Comparison of ENCODE assay signal across 17 mouse cellular contexts in genomic region chr1:132964691-132965090, GRCm38 (mm10).
DNase-seq lines count a peak whose midpoint lies in the region; ATAC-seq and TF ChIP-seq lines count a peak whose summit lies in the region.
"Had no signal": no experiment of that assay in that cellular context is flagged by ENCODE, and none has a peak within 500 bp of the region (broad histone marks: within the 10 kb centered on the region; RNA-seq: fewer than 3 reads in every experiment).

No protein-coding gene starts in this region.

- 27% methylated on average over 4 of the region's 4 CpGs for WGBS in heart, embryonic 12.5 days
- WGBS in heart, embryonic 10.5 days = 50% methylated on average over 4 of the region's 4 CpGs

- no peak overlapping the region for H3K27ac ChIP-seq in heart, embryonic 12.5 days (ENCODE audit: poor library complexity, severe bottlenecking)
- H3K27ac ChIP-seq in heart, embryonic 10.5 days = no peak overlapping the region
- no peak overlapping the region for H3K27ac ChIP-seq in MEL (ENCODE audit: control insufficient read depth, low read depth, low read length)

- no peak for TF ChIP-seq POLR2A in MEL (IDR thresholded peaks at IDR 0.05; ENCODE audit: control insufficient read depth in 1 of 2, insufficient read depth in 1 of 2, low read depth in 1 of 2, low read length in 2 of 2, poor library complexity in 1 of 2)

- no peak overlapping the region for H3K4me3 ChIP-seq in heart, embryonic 12.5 days
- no peak overlapping the region for H3K4me3 ChIP-seq in heart, embryonic 10.5 days
- no peak overlapping the region for H3K4me3 ChIP-seq in MEL (ENCODE audit: control insufficient read depth in 1 of 2, insufficient read depth in 1 of 2, low read depth in 2 of 2, low read length in 2 of 2)

- H3K79me2 ChIP-seq in MEL (ENCODE audit: control insufficient read depth, insufficient read depth, low read length, poor library complexity) = no peaks in the 10 kb centered on the region

- no peak for ATAC-seq in heart, embryonic 12.5 days (ENCODE audit: insufficient number of reproducible peaks, low FRiP score)
- ATAC-seq: activated CD4-positive, CD25-positive, alpha-beta regulatory T cell, adult 4 months; CD4-positive, CD25-positive, alpha-beta regulatory T cell, adult 4 months; Patski had no signal

- no peak for TF ChIP-seq CTCF in MEL (IDR thresholded peaks at IDR 0.05 in 2 of 3, conservative IDR thresholded peaks at IDR 0.05 in 1 of 3; ENCODE audit: control insufficient read depth in 1 of 3, insufficient read depth in 1 of 3, low read depth in 2 of 3, low read length in 3 of 3, poor library complexity in 1 of 3, severe bottlenecking in 1 of 3)

- no peak for TF ChIP-seq EP300 in MEL (IDR thresholded peaks at IDR 0.05; ENCODE audit: low read depth in 1 of 2, low read length in 2 of 2)

- H3K27me3 ChIP-seq in heart, embryonic 12.5 days (replicated peaks) = 0 out of 2 replicates have a peak, but pooled peaks cover 3% of the 10 kb centered on the region
- no peaks in the 10 kb centered on the region for H3K27me3 ChIP-seq in heart, embryonic 10.5 days (ENCODE audit: insufficient read depth, poor library complexity, severe bottlenecking)
- no peaks in the 10 kb centered on the region; a peak in 2 of 4 replicates for H3K27me3 ChIP-seq in MEL (ENCODE audit: control insufficient read depth in 1 of 2, insufficient read depth in 2 of 2, low read length in 2 of 2)

- DNase-seq in heart, adult 18-20 months = peak; percentile 9 to 24
- no peak for DNase-seq in heart, adult 8-10 months (ENCODE audit: low spot score)
- peak; percentile 15 to 18 for DNase-seq in heart, adult 9 months (ENCODE audit: low spot score in 2 of 2)
- no peak for DNase-seq in heart, postnatal 36 days
- DNase-seq in heart, embryonic 10.5 days (ENCODE audit: low spot score) = no peak
- no peak for DNase-seq in MEL (ENCODE audit: low read depth, low spot score)
- DNase-seq in right cerebral cortex, postnatal 14 days = no peak
- DNase-seq: adrenal gland, postnatal 25 days; B cell, adult 2 months; cerebellum, adult 11 months; cerebellum, adult 11-12 months; cerebellum, adult 18-20 months had no signal

- intact Hi-C loops in heart, postnatal 36 days (cut with DNase I) = loop anchor here (5.0 kb wide), 1 partner anchor 437 kb away; no protein-coding TSS in a partner anchor

- no peak for TF ChIP-seq RAD21 in MEL (IDR thresholded peaks at IDR 0.05; ENCODE audit: low read depth, low read length)

- H3K4me1 ChIP-seq in heart, embryonic 12.5 days (replicated peaks) = peaks cover 6% of the 10 kb centered on the region
- H3K4me1 ChIP-seq in heart, embryonic 10.5 days = peaks cover 7% of the 10 kb centered on the region; the same call in 1 of the 2 replicates
- H3K4me1 ChIP-seq in MEL (ENCODE audit: control insufficient read depth in 1 of 2, insufficient read depth in 2 of 2, low read length in 2 of 2) = no peaks in the 10 kb centered on the region

- H3K4me2 ChIP-seq in heart, embryonic 12.5 days = no peak overlapping the region

- H3K9me3 ChIP-seq in heart, embryonic 12.5 days (replicated peaks) = 0 out of 2 replicates have a peak, but pooled peaks cover 4% of the 10 kb centered on the region
- H3K9me3 ChIP-seq in heart, embryonic 10.5 days = no peaks in the 10 kb centered on the region
- H3K9me3 ChIP-seq in MEL (replicated peaks; ENCODE audit: insufficient read depth, low read length) = no peaks in the 10 kb centered on the region
- H3K9me3 ChIP-seq: G1E had no signal

- H3K9ac ChIP-seq in heart, embryonic 12.5 days = peak overlapping the region; percentile 10; the same call in 1 of the 2 replicates
- H3K9ac ChIP-seq in MEL (ENCODE audit: control insufficient read depth, low read depth, low read length, poor library complexity, severe bottlenecking) = no peak overlapping the region

- no peaks in the 10 kb centered on the region for H3K36me3 ChIP-seq in heart, embryonic 12.5 days
- H3K36me3 ChIP-seq in heart, embryonic 10.5 days = no peaks in the 10 kb centered on the region
- H3K36me3 ChIP-seq in MEL (ENCODE audit: control insufficient read depth in 1 of 2, insufficient read depth in 2 of 2, low read length in 2 of 2) = no peaks in the 10 kb centered on the region
- H3K36me3 ChIP-seq: G1E had no signal

TF ChIP-seq in MEL, 35 proteins besides CTCF, POLR2A, EP300 and RAD21:
- no peak for TF ChIP-seq TCF12 (IDR thresholded peaks at IDR 0.05; ENCODE audit: low read depth, low read length)
- no peak for TF ChIP-seq MXI1 (IDR thresholded peaks at IDR 0.05; ENCODE audit: low read depth, low read length)
- no peak for TF ChIP-seq USF2 (IDR thresholded peaks at IDR 0.05; ENCODE audit: borderline replicate concordance in 1 of 2, insufficient read depth in 1 of 2, low read depth in 1 of 2, low read length in 2 of 2)
- TF ChIP-seq RCOR1 (IDR thresholded peaks at IDR 0.05; ENCODE audit: low read depth, low read length) = peak; percentile 67
- peak; percentile 53 for TF ChIP-seq GATA1 (IDR thresholded peaks at IDR 0.05; ENCODE audit: low read depth, low read length)

Comparison
In these comparisons a context has a peak if more than half of its experiments do, and no peak if none do; other contexts are left out.
1. DNase-seq: peak in heart, adult 18-20 months (2 of 2) and heart, adult 9 months (2 of 2); none in heart, adult 8-10 months (single experiment), heart, postnatal 36 days (0 of 2), heart, embryonic 10.5 days (single experiment), MEL (single experiment) and right cerebral cortex, postnatal 14 days (single experiment).